Mouse (Mus musculus): ENCODE data around the gene Sh3kbp1. TPM values are rescaled to one million over a fixed set of nuclear protein-coding genes. Genes with fewer than 3 reads are reported as not detected.
A peak's percentile ranks its signal among the peaks of the same experiment; 100 is the strongest.
"Not testable (repeated sequence)": the region's sequence is repeated elsewhere in the genome, so short reads cannot be mapped to it uniquely, and the experiment has no call there.

Sh3kbp1 gene
- 163 and 166 TPM in 2 replicates for polyA plus RNA-seq (2015; fragmentation: Nextera tagmentation; extraction: Ambion mirVana)

GRCm38 (mm10) chrX:159626907-159627587 is at the start of gene Sh3kbp1:
Sh3kbp1 (plus strand) TSS chrX:159627272.
- no peaks in the 10 kb centered on the region for H3K9me3 ChIP-seq (replicated peaks; ENCODE audit: control insufficient read depth, low read length)
- 12% methylated on average over 35 of the region's 60 CpGs for WGBS
- peak within 1 kb of the TSS; percentile 82 for H3K4me2 ChIP-seq (ENCODE audit: low read depth, low read length)
- H3K27me3 ChIP-seq (ENCODE audit: control insufficient read depth, insufficient read depth, low read length) = no peaks in the 10 kb centered on the region
- ATAC-seq (replicated peaks; ENCODE audit: extremely low read depth, insufficient read depth, low FRiP score) = peak; percentile 82
- H3K27ac ChIP-seq (ENCODE audit: low read length) = peak within 1 kb of the TSS; percentile 75
- peak within 1 kb of the TSS; percentile 68 for H3K4me3 ChIP-seq (ENCODE audit: low read length)
- peaks cover 5% of the 10 kb centered on the region; the same call in 1 of the 2 replicates for H3K4me1 ChIP-seq (ENCODE audit: control insufficient read depth, insufficient read depth, low read length)
- no peaks in the 10 kb centered on the region for H3K36me3 ChIP-seq (ENCODE audit: control insufficient read depth, insufficient read depth)
- peak within 1 kb of the TSS; percentile 82 for H3K9ac ChIP-seq (ENCODE audit: low read length)

- H3K9me3 ChIP-seq (replicated peaks; ENCODE audit: control insufficient read depth, low read length); H3K27ac ChIP-seq (ENCODE audit: low read length); H3K4me2 ChIP-seq (ENCODE audit: low read depth, low read length); H3K27me3 ChIP-seq (ENCODE audit: control insufficient read depth, insufficient read depth, low read length); H3K9ac ChIP-seq (ENCODE audit: low read length); ATAC-seq (replicated peaks; ENCODE audit: extremely low read depth, insufficient read depth, low FRiP score); H3K4me1 ChIP-seq (ENCODE audit: control insufficient read depth, insufficient read depth, low read length); H3K36me3 ChIP-seq (ENCODE audit: control insufficient read depth, insufficient read depth); H3K4me3 ChIP-seq (ENCODE audit: low read length): not testable (repeated sequence)
- whole genome bisulfite sequencing = 79% methylated on average over 7 of the region's 7 CpGs
Measured at GRCm38 (mm10) chrX:159584738-159585137, 42.3 kb upstream of the Sh3kbp1 start.

- Histone ChIP-seq H3K4me1 (ENCODE audit: control insufficient read depth, insufficient read depth, low read length) (no peaks in the 10 kb centered on the region), H3K36me3 (ENCODE audit: control insufficient read depth, insufficient read depth) (peaks cover 5% of the 10 kb centered on the region; the same call in 1 of the 2 replicates), H3K9me3 (replicated peaks; ENCODE audit: control insufficient read depth, low read length) (no peaks in the 10 kb centered on the region), H3K27me3 (ENCODE audit: control insufficient read depth, insufficient read depth, low read length) (no peaks in the 10 kb centered on the region), H3K27ac (ENCODE audit: low read length) (no peak overlapping the region), H3K9ac (ENCODE audit: low read length) (no peak overlapping the region), H3K4me2 (ENCODE audit: low read depth, low read length) (no peak overlapping the region), H3K4me3 (ENCODE audit: low read length) (no peak overlapping the region)
- 60% methylated on average over 1 of the region's 1 CpGs for WGBS
- no peak for ATAC-seq (replicated peaks; ENCODE audit: extremely low read depth, insufficient read depth, low FRiP score)
Measured at GRCm38 (mm10) chrX:159591633-159592032, 35.4 kb upstream of the Sh3kbp1 start.

- 71% methylated on average over 1 of the region's 1 CpGs for WGBS
Measured at GRCm38 (mm10) chrX:159597502-159597901, 29.6 kb upstream of the Sh3kbp1 start.

GRCm38 (mm10) chrX:159604832-159605231 is 22.2 kb upstream of the Sh3kbp1 start:
- no peaks in the 10 kb centered on the region for H3K27me3 ChIP-seq (ENCODE audit: control insufficient read depth, insufficient read depth, low read length)
- 75% methylated on average over 2 of the region's 2 CpGs for WGBS

More at GRCm38 (mm10) chrX:159597502-159597901, 29.6 kb upstream of the Sh3kbp1 start:
- no peak overlapping the region for H3K9ac ChIP-seq (ENCODE audit: low read length)
- no peak overlapping the region for H3K4me2 ChIP-seq (ENCODE audit: low read depth, low read length)
- H3K36me3 ChIP-seq (ENCODE audit: control insufficient read depth, insufficient read depth) = no peaks in the 10 kb centered on the region
- H3K4me3 ChIP-seq (ENCODE audit: low read length) = no peak overlapping the region
- no peaks in the 10 kb centered on the region for H3K9me3 ChIP-seq (replicated peaks; ENCODE audit: control insufficient read depth, low read length)
- no peaks in the 10 kb centered on the region for H3K4me1 ChIP-seq (ENCODE audit: control insufficient read depth, insufficient read depth, low read length)
- ATAC-seq (replicated peaks; ENCODE audit: extremely low read depth, insufficient read depth, low FRiP score) = no peak
- no peak overlapping the region for H3K27ac ChIP-seq (ENCODE audit: low read length)
- H3K27me3 ChIP-seq (ENCODE audit: control insufficient read depth, insufficient read depth, low read length) = no peaks in the 10 kb centered on the region

GRCm38 (mm10) chrX:159606936-159607335 is 20.1 kb upstream of the Sh3kbp1 start:
- Histone ChIP-seq H3K27ac (ENCODE audit: low read length) (no peak overlapping the region), H3K9me3 (replicated peaks; ENCODE audit: control insufficient read depth, low read length) (no peaks in the 10 kb centered on the region), H3K4me3 (ENCODE audit: low read length) (no peak overlapping the region), H3K9ac (ENCODE audit: low read length) (no peak overlapping the region), H3K36me3 (ENCODE audit: control insufficient read depth, insufficient read depth) (no peaks in the 10 kb centered on the region), H3K27me3 (ENCODE audit: control insufficient read depth, insufficient read depth, low read length) (no peaks in the 10 kb centered on the region), H3K4me1 (ENCODE audit: control insufficient read depth, insufficient read depth, low read length) (no peaks in the 10 kb centered on the region), H3K4me2 (ENCODE audit: low read depth, low read length) (no peak overlapping the region)
- no peak for ATAC-seq (replicated peaks; ENCODE audit: extremely low read depth, insufficient read depth, low FRiP score)
- whole genome bisulfite sequencing = 40% methylated on average over 6 of the region's 6 CpGs

More at GRCm38 (mm10) chrX:159604832-159605231, 22.2 kb upstream of the Sh3kbp1 start:
- Histone ChIP-seq H3K4me1 (ENCODE audit: control insufficient read depth, insufficient read depth, low read length) (no peaks in the 10 kb centered on the region), H3K4me2 (ENCODE audit: low read depth, low read length) (no peak overlapping the region), H3K27ac (ENCODE audit: low read length) (no peak overlapping the region), H3K9me3 (replicated peaks; ENCODE audit: control insufficient read depth, low read length) (no peaks in the 10 kb centered on the region), H3K4me3 (ENCODE audit: low read length) (no peak overlapping the region), H3K36me3 (ENCODE audit: control insufficient read depth, insufficient read depth) (no peaks in the 10 kb centered on the region), H3K9ac (ENCODE audit: low read length) (no peak overlapping the region)
- ATAC-seq (replicated peaks; ENCODE audit: extremely low read depth, insufficient read depth, low FRiP score) = no peak

- Histone ChIP-seq H3K9ac (ENCODE audit: low read length) (peak overlapping the region; percentile 49), H3K4me1 (ENCODE audit: control insufficient read depth, insufficient read depth, low read length) (peaks cover 5% of the 10 kb centered on the region; the same call in 1 of the 2 replicates), H3K9me3 (replicated peaks; ENCODE audit: control insufficient read depth, low read length) (no peaks in the 10 kb centered on the region), H3K4me2 (ENCODE audit: low read depth, low read length) (peak overlapping the region; percentile 82), H3K36me3 (ENCODE audit: control insufficient read depth, insufficient read depth) (no peaks in the 10 kb centered on the region), H3K27ac (ENCODE audit: low read length) (no peak overlapping the region), H3K27me3 (ENCODE audit: control insufficient read depth, insufficient read depth, low read length) (no peaks in the 10 kb centered on the region), H3K4me3 (ENCODE audit: low read length) (peak overlapping the region; percentile 68)
- WGBS = 28% methylated on average over 12 of the region's 12 CpGs
- ATAC-seq (replicated peaks; ENCODE audit: extremely low read depth, insufficient read depth, low FRiP score) = peak; percentile 37
Measured at GRCm38 (mm10) chrX:159626208-159626906, 715 bp upstream of the Sh3kbp1 start.

GRCm38 (mm10) chrX:159627588-159628566 is 805 bp downstream of the Sh3kbp1 start:
- no peaks in the 10 kb centered on the region for H3K36me3 ChIP-seq (ENCODE audit: control insufficient read depth, insufficient read depth)
- peak overlapping the region; percentile 82 for H3K4me2 ChIP-seq (ENCODE audit: low read depth, low read length)
- no peaks in the 10 kb centered on the region for H3K27me3 ChIP-seq (ENCODE audit: control insufficient read depth, insufficient read depth, low read length)
- peak; percentile 51 for ATAC-seq (replicated peaks; ENCODE audit: extremely low read depth, insufficient read depth, low FRiP score)
- H3K9ac ChIP-seq (ENCODE audit: low read length) = peak overlapping the region; percentile 82
- H3K4me1 ChIP-seq (ENCODE audit: control insufficient read depth, insufficient read depth, low read length) = peaks cover 5% of the 10 kb centered on the region; the same call in 1 of the 2 replicates
- H3K4me3 ChIP-seq (ENCODE audit: low read length) = peak overlapping the region; percentile 68
- 9% methylated on average over 38 of the region's 56 CpGs for WGBS
- peak overlapping the region; percentile 75 for H3K27ac ChIP-seq (ENCODE audit: low read length)
- H3K9me3 ChIP-seq (replicated peaks; ENCODE audit: control insufficient read depth, low read length) = no peaks in the 10 kb centered on the region
